Comparison of ENCODE assay signal across 17 mouse cellular contexts in the genomic region with DNA sequence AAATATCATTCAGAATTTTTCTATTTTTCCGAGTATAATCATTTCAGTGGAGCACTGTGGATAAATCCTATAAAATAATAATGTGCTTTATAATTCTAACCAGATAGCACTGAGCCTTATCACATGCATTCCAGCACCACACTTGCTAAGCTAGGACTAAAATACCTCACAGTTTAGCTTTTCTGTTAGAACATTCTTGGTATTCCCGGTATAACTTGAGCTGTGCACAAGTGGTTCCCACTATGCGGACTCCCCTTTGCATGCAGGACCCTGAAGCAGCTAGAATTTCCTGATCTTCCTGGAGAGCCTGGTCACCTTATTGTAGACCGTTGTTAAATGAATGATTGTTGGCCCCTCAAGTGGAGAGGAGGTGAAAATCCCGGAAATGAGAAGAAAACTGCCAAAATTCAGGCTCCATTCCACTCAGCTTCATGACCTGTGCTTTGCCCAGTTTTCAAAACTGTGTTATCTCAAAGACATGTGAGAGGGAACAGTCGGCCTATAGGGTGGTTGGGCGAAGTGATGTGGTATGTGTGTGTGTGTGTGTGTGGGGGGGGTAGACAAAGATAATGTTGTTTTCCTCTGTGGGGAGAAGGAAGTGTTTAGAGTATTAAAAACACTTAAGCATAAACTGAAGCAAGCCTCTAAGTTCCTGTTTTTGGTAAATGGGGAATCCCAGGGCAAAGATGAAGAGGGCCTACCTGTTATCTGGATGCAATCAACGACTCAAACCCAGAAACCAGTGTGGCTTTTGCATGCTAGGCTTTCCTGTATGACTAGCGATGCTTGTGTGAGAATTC.
DNase-seq lines count a peak whose midpoint lies in the region; ATAC-seq lines count a peak whose summit lies in the region.
"Had no signal": no experiment of that assay in that cellular context is flagged by ENCODE, and none has a peak within 500 bp of the region (broad histone marks: within the 10 kb centered on the region; RNA-seq: fewer than 3 reads in every experiment).

No protein-coding gene starts in this region.

- H3K9ac ChIP-seq in midbrain, embryonic 11.5 days (ENCODE audit: low read length), result no peak overlapping the region

- no peaks in the 10 kb centered on the region for H3K9me3 ChIP-seq in heart, embryonic 10.5 days
- H3K9me3 ChIP-seq in midbrain, embryonic 11.5 days (ENCODE audit: control insufficient read depth, low read length), result no peaks in the 10 kb centered on the region
- H3K9me3 ChIP-seq in midbrain, embryonic 10.5 days (replicated peaks), result no peaks in the 10 kb centered on the region
- H3K9me3 ChIP-seq: megakaryocyte, embryonic 14.5 days had no signal

- H3K4me2 ChIP-seq in midbrain, embryonic 11.5 days, result no peak overlapping the region

- no peaks in the 10 kb centered on the region for H3K27me3 ChIP-seq in heart, embryonic 10.5 days (ENCODE audit: insufficient read depth, poor library complexity, severe bottlenecking)
- no peaks in the 10 kb centered on the region for H3K27me3 ChIP-seq in midbrain, embryonic 11.5 days (ENCODE audit: control insufficient read depth, insufficient read depth, low read length)
- H3K27me3 ChIP-seq in midbrain, embryonic 10.5 days (ENCODE audit: low read depth, poor library complexity, severe bottlenecking), result no peaks in the 10 kb centered on the region
- H3K27me3 ChIP-seq: megakaryocyte, embryonic 14.5 days; Patski had no signal

- no peak for DNase-seq in heart, embryonic 10.5 days (ENCODE audit: low spot score)
- DNase-seq in heart, adult 18-20 months, result no peak
- peak; percentile 60 for DNase-seq in midbrain, embryonic 11.5 days (ENCODE audit: low spot score, missing footprints)
- no peak for DNase-seq in midbrain, embryonic 10.5 days (ENCODE audit: low spot score)
- peak; percentile 39 to 71 for DNase-seq in natural killer cell, adult 2 months (ENCODE audit: low spot score in 2 of 2)
- DNase-seq in thymus, postnatal 10 days (ENCODE audit: low spot score in 2 of 2), result no peak
- DNase-seq in cerebellum, adult 11 months, result no peak
- DNase-seq: adrenal gland, adult 8-10 months; cerebellum, postnatal 36 days; gastrocnemius, postnatal 10 days; right cerebral cortex, postnatal 4 days had no signal

- no peaks in the 10 kb centered on the region for H3K36me3 ChIP-seq in heart, embryonic 10.5 days
- H3K36me3 ChIP-seq in midbrain, embryonic 11.5 days (ENCODE audit: control insufficient read depth, insufficient read depth, low read length), result no peaks in the 10 kb centered on the region
- no peaks in the 10 kb centered on the region for H3K36me3 ChIP-seq in midbrain, embryonic 10.5 days

- H3K4me1 ChIP-seq in heart, embryonic 10.5 days, result peaks cover 40% of the 10 kb centered on the region
- no peaks in the 10 kb centered on the region; the same call in 1 of the 2 replicates for H3K4me1 ChIP-seq in midbrain, embryonic 11.5 days (ENCODE audit: control insufficient read depth, insufficient read depth, low read length)
- peaks cover 18% of the 10 kb centered on the region; the same call in 1 of the 2 replicates for H3K4me1 ChIP-seq in midbrain, embryonic 10.5 days
- H3K4me1 ChIP-seq in brown adipose tissue, adult 24 weeks (ENCODE audit: control insufficient read depth, insufficient read depth, insufficient read length, low read length), result peaks cover 21% of the 10 kb centered on the region

- H3K27ac ChIP-seq in heart, embryonic 10.5 days, result peak overlapping the region; percentile 60
- H3K27ac ChIP-seq in midbrain, embryonic 11.5 days (ENCODE audit: low read depth, low read length), result no peak overlapping the region
- no peak overlapping the region for H3K27ac ChIP-seq in midbrain, embryonic 10.5 days (replicated peaks)
- 0 out of 2 replicates have a peak overlapping the region, but pooled peaks have one; percentile 1 for H3K27ac ChIP-seq in brown adipose tissue, adult 24 weeks (replicated peaks; ENCODE audit: low read depth, low read length)

- ATAC-seq in midbrain, embryonic 11.5 days (ENCODE audit: low FRiP score), result no peak
- ATAC-seq: forebrain, embryonic 14.5 days; intestine, postnatal 0 days; Patski had no signal

- 63% methylated on average over 9 of the region's 9 CpGs for WGBS in heart, embryonic 10.5 days
- WGBS in midbrain, embryonic 11.5 days, result 88% methylated on average over 9 of the region's 9 CpGs
- WGBS in midbrain, embryonic 10.5 days, result 87% methylated on average over 9 of the region's 9 CpGs

- no peak overlapping the region for H3K4me3 ChIP-seq in heart, embryonic 10.5 days
- no peak overlapping the region for H3K4me3 ChIP-seq in midbrain, embryonic 11.5 days (ENCODE audit: low read depth, low read length)
- no peak overlapping the region for H3K4me3 ChIP-seq in midbrain, embryonic 10.5 days
- no peak overlapping the region for H3K4me3 ChIP-seq in brown adipose tissue, adult 24 weeks (ENCODE audit: insufficient read depth, low read depth, low read length)
- H3K4me3 ChIP-seq: myocyte had no signal

Comparison
In these comparisons a context has a peak if more than half of its experiments do, and no peak if none do; other contexts are left out.
1. DNase-seq: peak in midbrain, embryonic 11.5 days (single experiment) and natural killer cell, adult 2 months (2 of 2); none in heart, embryonic 10.5 days (single experiment), heart, adult 18-20 months (0 of 2), midbrain, embryonic 10.5 days (single experiment), thymus, postnatal 10 days (0 of 2) and cerebellum, adult 11 months (single experiment).
2. H3K27ac ChIP-seq: peak in heart, embryonic 10.5 days (single experiment) and brown adipose tissue, adult 24 weeks (single experiment); none in midbrain, embryonic 11.5 days (single experiment) and midbrain, embryonic 10.5 days (single experiment).